24 mouse cellular contexts compared by ENCODE assay signal in the genomic region with DNA sequence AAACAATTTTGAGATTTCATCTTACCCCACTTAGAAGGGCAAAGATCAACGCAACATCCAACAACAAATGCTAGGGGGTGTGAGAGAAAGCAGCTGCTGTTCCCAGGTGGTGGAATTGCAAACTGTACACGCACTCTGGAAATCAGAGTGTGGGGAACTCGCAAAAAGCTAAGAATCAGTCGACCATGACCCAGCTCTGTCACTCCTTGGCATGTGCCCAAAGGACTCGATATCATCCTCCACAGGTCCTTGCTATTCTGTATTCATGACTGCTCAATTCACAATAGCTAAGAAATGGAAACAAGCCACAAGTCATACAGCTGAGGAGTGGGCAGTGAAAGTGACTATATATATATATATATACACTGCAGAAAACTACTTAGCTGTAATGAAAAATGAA.
DNase-seq lines count a peak whose midpoint lies in the region; ATAC-seq and TF ChIP-seq lines count a peak whose summit lies in the region.
"Had no signal": no experiment of that assay in that cellular context is flagged by ENCODE, and none has a peak within 500 bp of the region (broad histone marks: within the 10 kb centered on the region; RNA-seq: fewer than 3 reads in every experiment).

No protein-coding gene starts in this region.

- H3K9ac ChIP-seq in hindbrain, postnatal 0 days (replicated peaks; ENCODE audit: low read length), result no peak overlapping the region
- no peak overlapping the region for H3K9ac ChIP-seq in hindbrain, embryonic 14.5 days
- H3K9ac ChIP-seq in midbrain, embryonic 13.5 days (replicated peaks), result no peak overlapping the region
- H3K9ac ChIP-seq in midbrain, embryonic 16.5 days (ENCODE audit: low read depth, low read length), result no peak overlapping the region
- H3K9ac ChIP-seq in midbrain, postnatal 0 days (replicated peaks; ENCODE audit: low read length, poor library complexity, severe bottlenecking), result no peak overlapping the region
- H3K9ac ChIP-seq: embryonic facial prominence, embryonic 12.5 days; forebrain, postnatal 0 days; heart, embryonic 15.5 days; limb, embryonic 12.5 days; liver, postnatal 0 days; midbrain, embryonic 12.5 days had no signal

- no peaks in the 10 kb centered on the region for H3K4me1 ChIP-seq in hindbrain, postnatal 0 days (ENCODE audit: insufficient read depth, low read length)
- H3K4me1 ChIP-seq in hindbrain, embryonic 14.5 days (replicated peaks; ENCODE audit: control insufficient read depth, insufficient read depth, low read length), result no peaks in the 10 kb centered on the region
- H3K4me1 ChIP-seq in midbrain, embryonic 13.5 days (replicated peaks), result no peaks in the 10 kb centered on the region
- no peaks in the 10 kb centered on the region for H3K4me1 ChIP-seq in midbrain, embryonic 16.5 days (ENCODE audit: control insufficient read depth, insufficient read depth, low read length)
- H3K4me1 ChIP-seq in midbrain, postnatal 0 days (ENCODE audit: insufficient read depth, low read length), result no peaks in the 10 kb centered on the region
- H3K4me1 ChIP-seq: embryonic facial prominence, embryonic 12.5 days; heart, embryonic 15.5 days; midbrain, embryonic 12.5 days had no signal

- WGBS in hindbrain, postnatal 0 days, result 50% methylated on average over 5 of the region's 5 CpGs
- 61% methylated on average over 5 of the region's 5 CpGs for WGBS in hindbrain, embryonic 14.5 days
- 77% methylated on average over 5 of the region's 5 CpGs for WGBS in midbrain, embryonic 13.5 days
- WGBS in midbrain, embryonic 16.5 days, result 75% methylated on average over 5 of the region's 5 CpGs
- 66% methylated on average over 5 of the region's 5 CpGs for WGBS in midbrain, postnatal 0 days

- no peaks in the 10 kb centered on the region for H3K36me3 ChIP-seq in hindbrain, postnatal 0 days (ENCODE audit: insufficient read depth, low read length)
- H3K36me3 ChIP-seq in hindbrain, embryonic 14.5 days (replicated peaks; ENCODE audit: control insufficient read depth, insufficient read depth), result no peaks in the 10 kb centered on the region
- H3K36me3 ChIP-seq in midbrain, embryonic 13.5 days, result no peaks in the 10 kb centered on the region
- H3K36me3 ChIP-seq in midbrain, embryonic 16.5 days (ENCODE audit: control insufficient read depth, insufficient read depth, low read length), result no peaks in the 10 kb centered on the region; the same call in 1 of the 2 replicates
- 0 out of 2 replicates have a peak, but pooled peaks cover 2% of the 10 kb centered on the region for H3K36me3 ChIP-seq in midbrain, postnatal 0 days (ENCODE audit: insufficient read depth, low read length)
- H3K36me3 ChIP-seq: embryonic facial prominence, embryonic 12.5 days; heart, embryonic 15.5 days; limb, embryonic 12.5 days; midbrain, embryonic 12.5 days had no signal

- no peaks in the 10 kb centered on the region for H3K9me3 ChIP-seq in hindbrain, postnatal 0 days (ENCODE audit: low read length)
- H3K9me3 ChIP-seq in hindbrain, embryonic 14.5 days (ENCODE audit: control insufficient read depth, low read length), result no peaks in the 10 kb centered on the region
- H3K9me3 ChIP-seq in midbrain, embryonic 13.5 days, result no peaks in the 10 kb centered on the region
- no peaks in the 10 kb centered on the region for H3K9me3 ChIP-seq in midbrain, embryonic 16.5 days (replicated peaks; ENCODE audit: control insufficient read depth, low read length, poor library complexity, severe bottlenecking)
- no peaks in the 10 kb centered on the region for H3K9me3 ChIP-seq in midbrain, postnatal 0 days (ENCODE audit: low read length)
- H3K9me3 ChIP-seq: embryonic facial prominence, embryonic 12.5 days; heart, embryonic 15.5 days; limb, embryonic 12.5 days; midbrain, embryonic 12.5 days had no signal

- H3K4me2 ChIP-seq in hindbrain, postnatal 0 days (ENCODE audit: low read depth, low read length), result no peak overlapping the region
- H3K4me2 ChIP-seq in hindbrain, embryonic 14.5 days (replicated peaks), result no peak overlapping the region
- no peak overlapping the region for H3K4me2 ChIP-seq in midbrain, embryonic 13.5 days (replicated peaks)
- no peak overlapping the region for H3K4me2 ChIP-seq in midbrain, embryonic 16.5 days (ENCODE audit: low read length)
- no peak overlapping the region for H3K4me2 ChIP-seq in midbrain, postnatal 0 days (ENCODE audit: low read depth, low read length, poor library complexity, severe bottlenecking)
- H3K4me2 ChIP-seq: embryonic facial prominence, embryonic 12.5 days; heart, embryonic 15.5 days; limb, embryonic 12.5 days; liver, embryonic 11.5 days; midbrain, embryonic 12.5 days had no signal

- no peak for TF ChIP-seq CTCF in hindbrain, postnatal 0 days (IDR thresholded peaks at IDR 0.05; ENCODE audit: low read depth)
- TF ChIP-seq CTCF in midbrain, postnatal 0 days (IDR thresholded peaks at IDR 0.05), result no peak

- H3K4me3 ChIP-seq in hindbrain, postnatal 0 days (ENCODE audit: low read length), result no peak overlapping the region
- no peak overlapping the region for H3K4me3 ChIP-seq in hindbrain, embryonic 14.5 days (replicated peaks; ENCODE audit: low read length)
- H3K4me3 ChIP-seq in midbrain, embryonic 13.5 days (replicated peaks), result no peak overlapping the region
- H3K4me3 ChIP-seq in midbrain, embryonic 16.5 days (ENCODE audit: low read depth, low read length), result no peak overlapping the region
- no peak overlapping the region for H3K4me3 ChIP-seq in midbrain, postnatal 0 days (ENCODE audit: low read depth, low read length)
- H3K4me3 ChIP-seq: embryonic facial prominence, embryonic 12.5 days; heart, embryonic 15.5 days; limb, embryonic 12.5 days; midbrain, embryonic 12.5 days had no signal

- no peak overlapping the region for H3K27ac ChIP-seq in hindbrain, postnatal 0 days
- H3K27ac ChIP-seq in hindbrain, embryonic 14.5 days, result no peak overlapping the region
- no peak overlapping the region for H3K27ac ChIP-seq in midbrain, embryonic 13.5 days
- H3K27ac ChIP-seq in midbrain, embryonic 16.5 days (ENCODE audit: low read length), result no peak overlapping the region
- H3K27ac ChIP-seq in midbrain, postnatal 0 days (ENCODE audit: low read depth, low read length), result no peak overlapping the region
- H3K27ac ChIP-seq: embryonic facial prominence, embryonic 12.5 days; heart, embryonic 15.5 days; limb, embryonic 12.5 days; midbrain, embryonic 12.5 days; stomach, postnatal 0 days had no signal

- DNase-seq in adrenal gland, adult (ENCODE audit: inconsistent age in 2 of 2, low spot score in 1 of 2), result peak; percentile 68 to 88
- no peak for DNase-seq in adrenal gland, adult 18-20 months (ENCODE audit: low spot score in 2 of 2)
- peak; percentile 34 for DNase-seq in hindbrain, postnatal 0 days (ENCODE audit: low spot score)
- no peak for DNase-seq in hindbrain, embryonic 14.5 days (ENCODE audit: low spot score)
- DNase-seq in midbrain, postnatal 0 days (ENCODE audit: low spot score), result peak; percentile 26
- DNase-seq in natural killer cell, adult 2 months (ENCODE audit: low spot score in 2 of 2), result no peak
- DNase-seq: cerebellum, postnatal 14 days; forebrain, postnatal 0 days; gastrocnemius, postnatal 36 days; heart, postnatal 4 days; right cerebral cortex, postnatal 14 days; thymus, adult 2 months; thymus, postnatal 4 days had no signal

- no peak; the same call in 1 of the 2 replicates for ATAC-seq in hindbrain, postnatal 0 days
- ATAC-seq in hindbrain, embryonic 14.5 days (ENCODE audit: low FRiP score), result no peak
- ATAC-seq in midbrain, embryonic 13.5 days, result 0 out of 2 replicates have a peak, but pooled peaks have one; percentile 24
- no peak for ATAC-seq in midbrain, embryonic 16.5 days
- no peak for ATAC-seq in midbrain, postnatal 0 days (ENCODE audit: low FRiP score)
- ATAC-seq: forebrain, postnatal 0 days; intestine, postnatal 0 days; liver, postnatal 0 days; lung, postnatal 0 days had no signal

- H3K27me3 ChIP-seq in hindbrain, postnatal 0 days (ENCODE audit: insufficient read depth, low read length), result no peaks in the 10 kb centered on the region
- no peaks in the 10 kb centered on the region for H3K27me3 ChIP-seq in hindbrain, embryonic 14.5 days (ENCODE audit: control insufficient read depth, insufficient read depth, low read length)
- H3K27me3 ChIP-seq in midbrain, embryonic 13.5 days, result no peaks in the 10 kb centered on the region
- no peaks in the 10 kb centered on the region for H3K27me3 ChIP-seq in midbrain, embryonic 16.5 days (ENCODE audit: control insufficient read depth, insufficient read depth, low read depth, low read length)
- no peaks in the 10 kb centered on the region for H3K27me3 ChIP-seq in midbrain, postnatal 0 days (ENCODE audit: insufficient read depth, low read length)
- H3K27me3 ChIP-seq: embryonic facial prominence, embryonic 12.5 days; heart, embryonic 15.5 days; limb, embryonic 12.5 days; midbrain, embryonic 12.5 days had no signal

Comparison
In these comparisons a context has a peak if more than half of its experiments do, and no peak if none do; other contexts are left out.
1. DNase-seq: peak in adrenal gland, adult (2 of 2), hindbrain, postnatal 0 days (single experiment) and midbrain, postnatal 0 days (single experiment); none in adrenal gland, adult 18-20 months (0 of 2), hindbrain, embryonic 14.5 days (single experiment) and natural killer cell, adult 2 months (0 of 2).